In the genomic region with DNA sequence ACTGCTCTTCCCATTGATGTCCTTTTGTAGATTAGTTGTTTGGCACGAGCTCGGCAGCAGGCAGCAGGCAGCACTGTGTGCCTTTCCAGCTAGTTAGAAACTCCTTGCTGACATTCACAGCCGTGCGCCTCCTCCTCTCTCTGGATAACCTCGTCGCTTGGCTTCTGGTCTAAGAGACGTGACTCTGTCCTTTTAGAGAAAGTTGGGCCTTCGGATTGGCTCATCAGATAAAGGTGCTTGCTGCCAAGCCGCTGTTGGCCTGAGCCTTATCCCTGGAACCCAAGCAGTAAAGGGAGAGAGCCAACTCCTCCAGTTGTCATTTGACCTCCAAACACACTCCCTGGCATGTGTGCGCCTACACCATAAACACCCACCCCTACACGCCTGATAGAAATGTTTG, we compare ENCODE assay signal across 12 mouse cellular contexts.
A peak's percentile ranks its signal among the peaks of the same experiment; 100 is the strongest.
DNase-seq lines count a peak whose midpoint lies in the region; ATAC-seq lines count a peak whose summit lies in the region.
"Had no signal": no experiment of that assay in that cellular context is flagged by ENCODE, and none has a peak within 500 bp of the region (broad histone marks: within the 10 kb centered on the region; RNA-seq: fewer than 3 reads in every experiment).

No protein-coding gene starts in this region.

- no peak for DNase-seq in kidney, postnatal 14 days
- peak; percentile 4 to 24 for DNase-seq in adrenal gland, postnatal 36 days
- DNase-seq in gastrocnemius, postnatal 36 days = peak; percentile 49 to 52
- peak; percentile 12 for DNase-seq in lung, postnatal 14 days
- DNase-seq in thymus, postnatal 10 days (ENCODE audit: low spot score in 2 of 2) = no peak
- no peak for DNase-seq in thymus, postnatal 25 days

- H3K9ac ChIP-seq in kidney, embryonic 15.5 days = no peak overlapping the region
- H3K9ac ChIP-seq: forebrain, embryonic 13.5 days; limb, embryonic 12.5 days; stomach, embryonic 15.5 days had no signal

- no peaks in the 10 kb centered on the region for H3K36me3 ChIP-seq in kidney, embryonic 15.5 days
- H3K36me3 ChIP-seq: limb, embryonic 12.5 days; stomach, embryonic 15.5 days had no signal

- peak; percentile 25; the same call in 1 of the 2 replicates for ATAC-seq in kidney, embryonic 15.5 days (replicated peaks; ENCODE audit: low FRiP score)
- ATAC-seq: forebrain, embryonic 13.5 days; inflammation-experienced regulatory T-cells, adult 6 months had no signal

- no peaks in the 10 kb centered on the region; the same call in 1 of the 2 replicates for H3K9me3 ChIP-seq in kidney, embryonic 15.5 days (replicated peaks)
- H3K9me3 ChIP-seq: forebrain, embryonic 13.5 days; stomach, embryonic 15.5 days had no signal

- peaks cover 3% of the 10 kb centered on the region; the same call in 1 of the 2 replicates for H3K4me1 ChIP-seq in kidney, embryonic 15.5 days
- H3K4me1 ChIP-seq: forebrain, embryonic 13.5 days had no signal

- WGBS in kidney, embryonic 15.5 days = 47% methylated on average over 11 of the region's 11 CpGs

- no peak overlapping the region for H3K4me3 ChIP-seq in kidney, embryonic 15.5 days (replicated peaks)
- H3K4me3 ChIP-seq: forebrain, embryonic 13.5 days; limb, embryonic 12.5 days; stomach, embryonic 15.5 days had no signal

- no peak overlapping the region for H3K4me2 ChIP-seq in kidney, embryonic 15.5 days
- H3K4me2 ChIP-seq: forebrain, embryonic 13.5 days; limb, embryonic 12.5 days; midbrain, embryonic 11.5 days; stomach, embryonic 15.5 days had no signal

- intact Hi-C loops in gastrocnemius, postnatal 36 days (cut with DNase I) = no loop called here

- H3K27ac ChIP-seq in kidney, embryonic 15.5 days = no peak overlapping the region
- H3K27ac ChIP-seq: forebrain, embryonic 13.5 days; limb, embryonic 12.5 days; stomach, embryonic 15.5 days had no signal

- no peaks in the 10 kb centered on the region for H3K27me3 ChIP-seq in kidney, embryonic 15.5 days
- H3K27me3 ChIP-seq: forebrain, embryonic 13.5 days; limb, embryonic 12.5 days; stomach, embryonic 15.5 days had no signal

Comparison
In these comparisons a context has a peak if more than half of its experiments do, and no peak if none do; other contexts are left out.
1. DNase-seq: peak in adrenal gland, postnatal 36 days (2 of 2), gastrocnemius, postnatal 36 days (2 of 2) and lung, postnatal 14 days (single experiment); none in kidney, postnatal 14 days (single experiment), thymus, postnatal 10 days (0 of 2) and thymus, postnatal 25 days (single experiment).